Mouse (Mus musculus): Measurements from ENCODE around the gene Uqcrc1.

Uqcrc1 gene

GRCm38 (mm10) chr9:108987704-108988350, 51.4 kb downstream of the Uqcrc1 start:
- no peak for DNase-seq

GRCm38 (mm10) chr9:108989802-108990461, 53.5 kb downstream of the Uqcrc1 start:
- DNase-seq: no peak

- no peak for DNase-seq
Measured at GRCm38 (mm10) chr9:108990462-108990820, 54.0 kb downstream of the Uqcrc1 start.

GRCm38 (mm10) chr9:108991428-108992084, 55.1 kb downstream of the Uqcrc1 start, which contains the start of gene Pfkfb4:
Gene Pfkfb4 (plus strand): TSS chr9:108991778.
- DNase-seq: peak; percentile 86

- DNase-seq: no peak
Measured at GRCm38 (mm10) chr9:108992085-108992469, 55.6 kb downstream of the Uqcrc1 start.

- DNase-seq: no peak
Measured at GRCm38 (mm10) chr9:108992620-108993361, 56.4 kb downstream of the Uqcrc1 start.

- no peak for DNase-seq
Measured at GRCm38 (mm10) chr9:108996411-108996810, 60.0 kb downstream of the Uqcrc1 start.

- no peak for DNase-seq
Measured at GRCm38 (mm10) chr9:108998287-108999166, 62.1 kb downstream of the Uqcrc1 start.

- no peak for DNase-seq
Measured at GRCm38 (mm10) chr9:108999167-108999526, 62.7 kb downstream of the Uqcrc1 start.

Data from right cerebral cortex, postnatal 25 days (tissue).